Mouse (Mus musculus) adrenal gland, adult 18-20 months (tissue): ENCODE measurements around the gene Cbr3. TPM values are rescaled to one million over a fixed set of nuclear protein-coding genes. Genes with fewer than 3 reads are reported as not detected.

Experiments used
- total RNA-seq, 2 experiments: library from RNA; stranded (reverse); gene quantifications; 1 replicate in 1 of 2; 2 replicates in 1 of 2; pipeline ENCODE4 v1.2.3; 2021

Cbr3 gene
- total RNA-seq, 2 experiments from 2014 or later, result 6.4 to 8.8 TPM

Other genes with a start within 250 kb of the Cbr3 start
- 1 to 10 TPM; 2.9 to 8.1 TPM for gene Setd4, start 79.2 kb upstream of the Cbr3 start, total RNA-seq
- gene Cbr1, start 77.4 kb upstream of the Cbr3 start, total RNA-seq, result 10 to 100 TPM; 71.0 to 89.8 TPM
- gene Gm5678, start 55.1 kb upstream of the Cbr3 start, total RNA-seq, result 1 to 10 TPM; 4.1 to 4.4 TPM
- gene Dop1b, start 28.7 kb downstream of the Cbr3 start, total RNA-seq, result 10 to 100 TPM; 17.6 to 21.8 TPM
- gene Morc3, start 148.9 kb downstream of the Cbr3 start, total RNA-seq, result 10 to 100 TPM; 25.1 to 30.3 TPM
- gene Chaf1b, start 200.7 kb downstream of the Cbr3 start, total RNA-seq, result 1 to 10 TPM; 1.5 to 2.1 TPM